17 mouse cellular contexts compared by ENCODE assay signal in genomic region chr3:40660231-40660630, GRCm38 (mm10). TPM values are rescaled to one million over a fixed set of nuclear protein-coding genes. Genes with fewer than 3 reads are reported as not detected.
DNase-seq lines count a peak whose midpoint lies in the region; ATAC-seq lines count a peak whose summit lies in the region.
"Had no signal": no experiment of that assay in that cellular context is flagged by ENCODE, and none has a peak within 500 bp of the region (broad histone marks: within the 10 kb centered on the region; RNA-seq: fewer than 3 reads in every experiment).

No protein-coding gene starts in this region.

- peak; percentile 56; the same call in 1 of the 2 replicates for ATAC-seq in common myeloid progenitor, adult 5-6 weeks (replicated peaks; ENCODE audit: low read depth, poor library complexity, severe bottlenecking)
- ATAC-seq in granulocyte monocyte progenitor cell, adult 5-6 weeks (replicated peaks; ENCODE audit: poor library complexity, severe bottlenecking) = peak; percentile 37
- peak; percentile 34; the same call in 1 of the 2 replicates for ATAC-seq in megakaryocyte progenitor cell, adult 5-6 weeks (replicated peaks; ENCODE audit: poor library complexity)
- ATAC-seq in frontal cortex, adult (ENCODE audit: low TSS enrichment) = no peak
- ATAC-seq: forebrain, embryonic 14.5 days; forebrain, embryonic 16.5 days had no signal

- no peak for DNase-seq in left cerebral cortex, adult 8-10 months (ENCODE audit: low spot score in 2 of 2)
- DNase-seq: adrenal gland, adult 2 months; adrenal gland, postnatal 10 days; adrenal gland, postnatal 25 days; cerebellum, adult 11 months; cerebellum, adult 18-20 months; cerebellum, adult 8-10 months; cerebellum, adult 9-11 months; cerebellum, postnatal 14 days; cerebellum, postnatal 36 days had no signal

RNA-seq across cellular contexts. Expression of gene Slc25a31, which starts 48.4 kb away (rescaled TPM):
- not detected in 2 replicates for total RNA-seq in common myeloid progenitor, adult 5-6 weeks (2017)
- not detected in 2 replicates for total RNA-seq in granulocyte monocyte progenitor cell, adult 5-6 weeks (2014; fragmentation: Nextera tagmentation)
- total RNA-seq in granulocyte monocyte progenitor cell, adult 5-6 weeks (2017) = not detected in 2 replicates
- total RNA-seq in megakaryocyte progenitor cell, adult 5-6 weeks (2015) = not detected in 2 replicates
- not detected in 2 replicates for total RNA-seq in megakaryocyte progenitor cell, adult 5-6 weeks (2017)
- total RNA-seq in left cerebral cortex, adult 8-10 months (2022) = under 1 TPM in 3 of 4 experiments, not detected in 1; 0.30 to 0.34 (median 0.33) TPM
- total RNA-seq: MEL had no signal
